Mouse (Mus musculus): ENCODE measurements around the gene Olfr1441. TPM values are rescaled to one million over a fixed set of nuclear protein-coding genes. Genes with fewer than 3 reads are reported as not detected.

Olfr1441 gene
- polyA plus RNA-seq, 1 experiment = not detected

- H3K36me3 ChIP-seq (ENCODE audit: control insufficient read depth, insufficient read depth) = no peaks in the 10 kb centered on the region
- no peaks in the 10 kb centered on the region for H3K79me2 ChIP-seq (ENCODE audit: control insufficient read depth, insufficient read depth)
- TF ChIP-seq USF1 (IDR thresholded peaks at IDR 0.05; ENCODE audit: low read depth) (no peak), FOSL1 (IDR thresholded peaks at IDR 0.05; ENCODE audit: insufficient read depth, low read length, poor library complexity, severe bottlenecking) (no peak), MYOG (IDR thresholded peaks at IDR 0.05; ENCODE audit: control insufficient read depth, extremely low read depth, insufficient read length) (no peak), CEBPB (IDR thresholded peaks at IDR 0.05; ENCODE audit: low read depth) (no peak)
- H3K27me3 ChIP-seq (ENCODE audit: control insufficient read depth, insufficient read depth, insufficient read length) = no peaks in the 10 kb centered on the region
- H3K4me3 ChIP-seq (ENCODE audit: insufficient read depth, poor library complexity, severe bottlenecking) = no peak overlapping the region
- H3ac ChIP-seq (ENCODE audit: control insufficient read depth, insufficient read length, low read depth) = no peak overlapping the region
- no peaks in the 10 kb centered on the region for H3K79me3 ChIP-seq (ENCODE audit: low read depth)
Observed at GRCm38 (mm10) chr19:12420555-12420954, 3.3 kb downstream of the Olfr1441 start.

GRCm38 (mm10) chr19:12421680-12422079, 4.4 kb downstream of the Olfr1441 start:
- Histone ChIP-seq H3K79me2 (ENCODE audit: control insufficient read depth, insufficient read depth) (no peaks in the 10 kb centered on the region), H3K4me3 (ENCODE audit: insufficient read depth, poor library complexity, severe bottlenecking) (no peak overlapping the region), H3K79me3 (ENCODE audit: low read depth) (no peaks in the 10 kb centered on the region), H3ac (ENCODE audit: control insufficient read depth, insufficient read length, low read depth) (no peak overlapping the region), H3K36me3 (ENCODE audit: control insufficient read depth, insufficient read depth) (no peaks in the 10 kb centered on the region), H3K27me3 (ENCODE audit: control insufficient read depth, insufficient read depth, insufficient read length) (no peaks in the 10 kb centered on the region)
- TF ChIP-seq CTCF (IDR thresholded peaks at IDR 0.05; ENCODE audit: control insufficient read depth, insufficient read depth, insufficient read length) (no peak), CEBPB (IDR thresholded peaks at IDR 0.05; ENCODE audit: low read depth) (no peak), MYOD1 (IDR thresholded peaks at IDR 0.05; ENCODE audit: control insufficient read depth, insufficient read length, low read depth) (no peak), FOSL1 (IDR thresholded peaks at IDR 0.05; ENCODE audit: insufficient read depth, low read length, poor library complexity, severe bottlenecking) (no peak)

- TF ChIP-seq CEBPB (IDR thresholded peaks at IDR 0.05; ENCODE audit: low read depth) (no peak), MAX (IDR thresholded peaks at IDR 0.05) (no peak)
- H3K4me3 ChIP-seq (ENCODE audit: insufficient read depth, poor library complexity, severe bottlenecking) = no peak overlapping the region
- no peaks in the 10 kb centered on the region for H3K27me3 ChIP-seq (ENCODE audit: control insufficient read depth, insufficient read depth, insufficient read length)
- H3K36me3 ChIP-seq (ENCODE audit: control insufficient read depth, insufficient read depth) = no peaks in the 10 kb centered on the region
- no peaks in the 10 kb centered on the region for H3K79me2 ChIP-seq (ENCODE audit: control insufficient read depth, insufficient read depth)
- H3K79me3 ChIP-seq (ENCODE audit: low read depth) = no peaks in the 10 kb centered on the region
- H3ac ChIP-seq (ENCODE audit: control insufficient read depth, insufficient read length, low read depth) = no peak overlapping the region
Observed at GRCm38 (mm10) chr19:12427101-12427500, 9.9 kb downstream of the Olfr1441 start.

- Histone ChIP-seq H3K79me3 (ENCODE audit: low read depth) (no peaks in the 10 kb centered on the region), H3K4me3 (ENCODE audit: insufficient read depth, poor library complexity, severe bottlenecking) (no peak within 1 kb of the TSS), H3K36me3 (ENCODE audit: control insufficient read depth, insufficient read depth) (no peaks in the 10 kb centered on the region), H3K27me3 (ENCODE audit: control insufficient read depth, insufficient read depth, insufficient read length) (no peaks in the 10 kb centered on the region), H3ac (ENCODE audit: control insufficient read depth, insufficient read length, low read depth) (no peak within 1 kb of the TSS), H3K79me2 (ENCODE audit: control insufficient read depth, insufficient read depth) (no peaks in the 10 kb centered on the region)
- TF ChIP-seq MYOD1 (IDR thresholded peaks at IDR 0.05; ENCODE audit: control insufficient read depth, insufficient read length, low read depth) (no peak), CEBPB (IDR thresholded peaks at IDR 0.05; ENCODE audit: low read depth) (no peak), CTCF (IDR thresholded peaks at IDR 0.05; ENCODE audit: control insufficient read depth, insufficient read depth, insufficient read length) (no peak)
Observed at GRCm38 (mm10) chr19:12427605-12428004, 10.4 kb downstream of the Olfr1441 start, which contains the start of gene Pfpl. Gene Pfpl (plus strand): TSS chr19:12427905.

- TF ChIP-seq CTCF (IDR thresholded peaks at IDR 0.05; ENCODE audit: control insufficient read depth, insufficient read depth, insufficient read length) (peak; percentile 27), MAX (IDR thresholded peaks at IDR 0.05) (no peak)
- Histone ChIP-seq H3K79me2 (ENCODE audit: control insufficient read depth, insufficient read depth) (no peaks in the 10 kb centered on the region), H3K27me3 (ENCODE audit: control insufficient read depth, insufficient read depth, insufficient read length) (no peaks in the 10 kb centered on the region), H3K4me3 (ENCODE audit: insufficient read depth, poor library complexity, severe bottlenecking) (no peak overlapping the region), H3K79me3 (ENCODE audit: low read depth) (no peaks in the 10 kb centered on the region), H3K36me3 (ENCODE audit: control insufficient read depth, insufficient read depth) (no peaks in the 10 kb centered on the region), H3ac (ENCODE audit: control insufficient read depth, insufficient read length, low read depth) (no peak overlapping the region)
Observed at GRCm38 (mm10) chr19:12433033-12433432, 15.8 kb downstream of the Olfr1441 start.

GRCm38 (mm10) chr19:12435011-12435416, 17.8 kb downstream of the Olfr1441 start:
- Histone ChIP-seq H3K4me3 (ENCODE audit: insufficient read depth, poor library complexity, severe bottlenecking) (no peak overlapping the region), H3K27me3 (ENCODE audit: control insufficient read depth, insufficient read depth, insufficient read length) (no peaks in the 10 kb centered on the region), H3K79me3 (ENCODE audit: low read depth) (no peaks in the 10 kb centered on the region), H3K79me2 (ENCODE audit: control insufficient read depth, insufficient read depth) (no peaks in the 10 kb centered on the region), H3K36me3 (ENCODE audit: control insufficient read depth, insufficient read depth) (no peaks in the 10 kb centered on the region), H3ac (ENCODE audit: control insufficient read depth, insufficient read length, low read depth) (no peak overlapping the region)
- no peak for TF ChIP-seq FOSL1 (IDR thresholded peaks at IDR 0.05; ENCODE audit: insufficient read depth, low read length, poor library complexity, severe bottlenecking)
- TF ChIP-seq CEBPB (IDR thresholded peaks at IDR 0.05; ENCODE audit: low read depth) = no peak
- no peak for TF ChIP-seq CTCF (IDR thresholded peaks at IDR 0.05; ENCODE audit: control insufficient read depth, insufficient read depth, insufficient read length)
- no peak for TF ChIP-seq MYOD1 (IDR thresholded peaks at IDR 0.05; ENCODE audit: control insufficient read depth, insufficient read length, low read depth)
- no peak for TF ChIP-seq MAX (IDR thresholded peaks at IDR 0.05)
- TF ChIP-seq MYOG (IDR thresholded peaks at IDR 0.05; ENCODE audit: control insufficient read depth, extremely low read depth, insufficient read length) = no peak
